Mouse (Mus musculus) midbrain, embryonic 16.5 days (tissue): ENCODE measurements around the gene Caskin2. TPM values are rescaled to one million over a fixed set of nuclear protein-coding genes. Genes with fewer than 3 reads are reported as not detected.
A peak's percentile ranks its signal among the peaks of the same experiment; 100 is the strongest.

Source experiments
- ATAC-seq: fragments of 200-750 bp; cut with Nextera tagmentation; 2 replicates; pipeline ENCODE4 v1.8.0; 2017; ENCODE audit warnings: moderate TSS enrichment
- H3K27ac ChIP-seq: fragments of 300-500 bp; sonication (generic); 2 replicates; pipeline ENCODE4 v1.5.1; 2014; ENCODE audit warnings: mild to moderate bottlenecking, low read length, mixed read lengths
- H3K27me3 ChIP-seq: fragments of 300-500 bp; sonication (generic); 2 replicates; pipeline ENCODE4 v1.6.1; 2014; ENCODE audit warnings: low read depth, low read length, mixed read lengths; ENCODE audit not compliant: control insufficient read depth, insufficient read depth
- H3K36me3 ChIP-seq: fragments of 300-500 bp; sonication (generic); 2 replicates; pipeline ENCODE4 v1.6.1; 2014; ENCODE audit warnings: mild to moderate bottlenecking, low read length, moderate library complexity, mixed read lengths; ENCODE audit not compliant: control insufficient read depth, insufficient read depth
- H3K4me1 ChIP-seq: fragments of 300-500 bp; sonication (generic); 2 replicates; pipeline ENCODE4 v1.6.1; 2014; ENCODE audit warnings: mild to moderate bottlenecking, low read length, mixed read lengths; ENCODE audit not compliant: control insufficient read depth, insufficient read depth
- H3K4me2 ChIP-seq: fragments of 300-500 bp; sonication (generic); 2 replicates; pipeline ENCODE4 v1.6.1; 2014; ENCODE audit warnings: mild to moderate bottlenecking, low read length, mixed read lengths
- H3K4me3 ChIP-seq: fragments of 300-500 bp; sonication (generic); 2 replicates; pipeline ENCODE4 v1.5.1; 2014; ENCODE audit warnings: low read depth, mild to moderate bottlenecking, low read length, moderate library complexity, mixed read lengths
- H3K9ac ChIP-seq: fragments of 300-500 bp; sonication (generic); 2 replicates; pipeline ENCODE4 v1.6.1; 2014; ENCODE audit warnings: low read depth, low read length, mixed read lengths
- H3K9me3 ChIP-seq: fragments of 300-500 bp; sonication (generic); replicated peaks from 2 replicates; pipeline ENCODE4 v1.6.1; 2014; ENCODE audit warnings: mild to moderate bottlenecking, low read length, mixed read lengths; ENCODE audit not compliant: control insufficient read depth, poor library complexity, severe bottlenecking
- WGBS: fragments of 180-500 bp; shearing (Covaris S2); extraction: QIAGEN DNeasy Blood & Tissue Kit; methylation state at CpG from one replicate; pipeline ENCODE4 v1.1.7; 2014; 5-methylcytosine and 5-hydroxymethylcytosine counted together
- polyA plus RNA-seq: library from polyadenylated mRNA; unstranded; fragments of >200 nt; fragmentation: Nextera tagmentation; extraction: Ambion mirVana; gene quantifications from 2 replicates; pipeline ENCODE4 v1.2.1, GENCODE M21; 2015

The Caskin2 gene
- polyA plus RNA-seq, 1 experiment from 2014 or later: 8.9 TPM

GRCm38 (mm10) chr11:115812095-115812494 lies 1.3 kb downstream of the Caskin2 start:
- Histone ChIP-seq H3K36me3 (no peaks in the 10 kb centered on the region), H3K9me3 (no peaks in the 10 kb centered on the region), H3K27me3 (no peaks in the 10 kb centered on the region), H3K4me2 (peak overlapping the region; percentile 91), H3K9ac (peak overlapping the region; percentile 85; the same call in 1 of the 2 replicates), H3K4me1 (peaks cover 43% of the 10 kb centered on the region), H3K4me3 (peak overlapping the region; percentile 82), H3K27ac (peak overlapping the region; percentile 53; the same call in 1 of the 2 replicates)
- ATAC-seq: no peak
- WGBS: 40% methylated on average over 7 of the region's 7 CpGs

- WGBS: 72% methylated on average over 20 of the region's 20 CpGs
- Histone ChIP-seq H3K4me2 (peak overlapping the region; percentile 91), H3K27ac (peak overlapping the region; percentile 53; the same call in 1 of the 2 replicates), H3K4me3 (peak overlapping the region; percentile 82), H3K9ac (0 out of 2 replicates have a peak overlapping the region, but pooled peaks have one; percentile 85), H3K4me1 (peaks cover 43% of the 10 kb centered on the region), H3K27me3 (no peaks in the 10 kb centered on the region), H3K9me3 (no peaks in the 10 kb centered on the region), H3K36me3 (no peaks in the 10 kb centered on the region)
- ATAC-seq: no peak
These were observed 1.9 kb downstream of the Caskin2 start for GRCm38 (mm10) chr11:115811381-115812093.

GRCm38 (mm10) chr11:115810377-115810776 lies 3.1 kb downstream of the Caskin2 start:
- Histone ChIP-seq H3K4me3 (peak overlapping the region; percentile 11), H3K9me3 (no peaks in the 10 kb centered on the region), H3K27me3 (no peaks in the 10 kb centered on the region), H3K9ac (no peak overlapping the region), H3K27ac (no peak overlapping the region; the same call in 1 of the 2 replicates), H3K4me2 (peak overlapping the region; percentile 91), H3K36me3 (no peaks in the 10 kb centered on the region), H3K4me1 (peaks cover 35% of the 10 kb centered on the region)
- 84% methylated on average over 14 of the region's 14 CpGs for WGBS
- no peak for ATAC-seq

- H3K36me3 ChIP-seq: no peaks in the 10 kb centered on the region
- peak overlapping the region; percentile 67 for H3K27ac ChIP-seq
- 59% methylated on average over 8 of the region's 8 CpGs for WGBS
- H3K9me3 ChIP-seq: no peaks in the 10 kb centered on the region
- no peaks in the 10 kb centered on the region for H3K27me3 ChIP-seq
- H3K4me2 ChIP-seq: peak overlapping the region; percentile 91
- peaks cover 32% of the 10 kb centered on the region for H3K4me1 ChIP-seq
- peak overlapping the region; percentile 43; the same call in 1 of the 2 replicates for H3K9ac ChIP-seq
- no peak overlapping the region for H3K4me3 ChIP-seq
- ATAC-seq: no peak
These were observed 4.1 kb downstream of the Caskin2 start for GRCm38 (mm10) chr11:115809311-115809781.

- 52% methylated on average over 10 of the region's 10 CpGs for WGBS
- no peaks in the 10 kb centered on the region for H3K27me3 ChIP-seq
- peaks cover 30% of the 10 kb centered on the region for H3K4me1 ChIP-seq
- peak overlapping the region; percentile 91 for H3K4me2 ChIP-seq
- H3K4me3 ChIP-seq: no peak overlapping the region
- ATAC-seq: no peak
- H3K9ac ChIP-seq: peak overlapping the region; percentile 43; the same call in 1 of the 2 replicates
- no peaks in the 10 kb centered on the region for H3K9me3 ChIP-seq
- H3K36me3 ChIP-seq: no peaks in the 10 kb centered on the region
- H3K27ac ChIP-seq: peak overlapping the region; percentile 67
These were observed 4.6 kb downstream of the Caskin2 start for GRCm38 (mm10) chr11:115808696-115809310.

GRCm38 (mm10) chr11:115807971-115808370 lies 5.5 kb downstream of the Caskin2 start:
- H3K27me3 ChIP-seq: no peaks in the 10 kb centered on the region
- H3K4me3 ChIP-seq: no peak overlapping the region
- peak overlapping the region; percentile 38; the same call in 1 of the 2 replicates for H3K9ac ChIP-seq
- no peaks in the 10 kb centered on the region for H3K36me3 ChIP-seq
- H3K9me3 ChIP-seq: no peaks in the 10 kb centered on the region
- no peak for ATAC-seq
- no peak overlapping the region for H3K4me2 ChIP-seq
- WGBS: 51% methylated on average over 11 of the region's 11 CpGs
- H3K4me1 ChIP-seq: peaks cover 29% of the 10 kb centered on the region
- peak overlapping the region; percentile 67 for H3K27ac ChIP-seq

- no peak for ATAC-seq
- Histone ChIP-seq H3K4me1 (peaks cover 22% of the 10 kb centered on the region), H3K9ac (0 out of 2 replicates have a peak overlapping the region, but pooled peaks have one; percentile 38)
These were observed 6.1 kb downstream of the Caskin2 start for GRCm38 (mm10) chr11:115807306-115807705.

GRCm38 (mm10) chr11:115806154-115806553 lies 7.3 kb downstream of the Caskin2 start:
- Histone ChIP-seq H3K9me3 (no peaks in the 10 kb centered on the region), H3K4me2 (no peak overlapping the region), H3K4me3 (no peak overlapping the region), H3K36me3 (no peaks in the 10 kb centered on the region), H3K27me3 (no peaks in the 10 kb centered on the region), H3K4me1 (peaks cover 15% of the 10 kb centered on the region), H3K27ac (no peak overlapping the region), H3K9ac (no peak overlapping the region)
- ATAC-seq: no peak
- WGBS: 96% methylated on average over 10 of the region's 10 CpGs

More at GRCm38 (mm10) chr11:115807306-115807705, 6.1 kb downstream of the Caskin2 start:
- WGBS: 60% methylated on average over 6 of the region's 6 CpGs
- Histone ChIP-seq H3K9me3 (no peaks in the 10 kb centered on the region), H3K27ac (peak overlapping the region; percentile 67), H3K36me3 (no peaks in the 10 kb centered on the region), H3K27me3 (no peaks in the 10 kb centered on the region), H3K4me2 (0 out of 2 replicates have a peak overlapping the region, but pooled peaks have one; percentile 17), H3K4me3 (no peak overlapping the region)

GRCm38 (mm10) chr11:115805005-115805404 lies 8.4 kb downstream of the Caskin2 start:
- Histone ChIP-seq H3K27me3 (no peaks in the 10 kb centered on the region), H3K4me2 (no peak overlapping the region), H3K4me3 (no peak overlapping the region), H3K27ac (no peak overlapping the region), H3K9ac (no peak overlapping the region), H3K9me3 (no peaks in the 10 kb centered on the region), H3K4me1 (peaks cover 15% of the 10 kb centered on the region), H3K36me3 (0 out of 2 replicates have a peak, but pooled peaks cover 6% of the 10 kb centered on the region)
- WGBS: 94% methylated on average over 7 of the region's 7 CpGs
- no peak for ATAC-seq
